Comparison of ENCODE assay signal across 8 mouse cellular contexts in the genomic region with DNA sequence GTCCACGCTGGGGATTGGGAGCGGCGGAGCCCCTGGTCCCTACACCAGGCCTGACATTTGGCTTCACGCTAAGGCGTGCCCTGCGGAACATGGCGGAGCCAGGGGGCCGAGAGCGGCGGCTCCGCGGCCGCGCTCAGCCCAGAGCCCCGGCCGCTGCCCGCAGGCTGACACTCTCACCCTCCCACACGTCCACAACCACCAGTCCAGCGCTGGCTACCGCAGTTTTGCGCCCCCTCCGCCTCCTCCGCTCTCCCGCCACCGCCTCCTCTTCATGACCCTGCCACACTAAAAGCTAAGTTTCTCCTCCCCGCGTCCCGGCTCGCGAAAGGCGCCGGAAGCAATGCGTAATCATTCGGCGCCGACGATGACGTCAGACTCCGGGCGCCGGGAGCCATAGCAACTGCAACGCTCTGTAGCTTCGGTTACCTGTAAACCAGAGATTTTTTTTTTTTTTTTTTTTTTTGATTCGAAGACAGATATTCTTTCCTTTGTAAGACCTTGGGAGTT. TPM values are rescaled to one million over a fixed set of nuclear protein-coding genes. Genes with fewer than 3 reads are reported as not detected.
DNase-seq lines count a peak whose midpoint lies in the region; ATAC-seq lines count a peak whose summit lies in the region.

A gene (minus strand): TSS at position 323 of the 507 bp plus-strand sequence.

- peak; percentile 90 for DNase-seq in adipocyte (ENCODE audit: low spot score)
- DNase-seq in embryo, embryonic 10 days (ENCODE audit: low spot score), result peak; percentile 95
- peak; percentile 97 for DNase-seq in gastrocnemius, postnatal 10 days
- peak; percentile 93 to 95 for DNase-seq in left cerebral cortex, postnatal 10 days (ENCODE audit: extremely low spot score in 1 of 2, low spot score in 2 of 2)
- peak; percentile 96 for DNase-seq in right cerebral cortex, postnatal 25 days
- peak; percentile 89 to 95 for DNase-seq in urinary bladder, postnatal 4 days (ENCODE audit: low spot score in 2 of 2)

- intact Hi-C loops in left cerebral cortex, postnatal 10 days (cut with DNase I), result no loop called here

- ATAC-seq in inflammation-experienced regulatory T-cells, adult 6 months, result peak; percentile 75
- ATAC-seq in megakaryocyte-erythroid progenitor cell, adult 5-6 weeks (replicated peaks; ENCODE audit: low FRiP score, low TSS enrichment, poor library complexity, severe bottlenecking), result peak; percentile 68

RNA-seq across cellular contexts. Expression of the gene that starts here (rescaled TPM):
- 10 to 100 TPM; 10.9 to 19.6 TPM for total RNA-seq in gastrocnemius, postnatal 10 days (2021)
- polyA plus RNA-seq in inflammation-experienced regulatory T-cells, adult 6 months (2017; shearing (Covaris generic)), result 10 to 100 TPM; 16.5 to 26.2 (median 20.5) TPM
- total RNA-seq in left cerebral cortex, postnatal 10 days (2021), result 10 to 100 TPM; 35.1 to 40.3 TPM
- 42.6 and 59.1 TPM in 2 replicates for total RNA-seq in megakaryocyte-erythroid progenitor cell, adult 5-6 weeks (2014; fragmentation: Nextera tagmentation)
- total RNA-seq in megakaryocyte-erythroid progenitor cell, adult 5-6 weeks (2017), result 88.1 and 90.2 TPM in 2 replicates

Comparison
In these comparisons a context has a peak if more than half of its experiments do, and no peak if none do; other contexts are left out.
1. Peak in every context shown above with its lines: DNase-seq and ATAC-seq.